Mouse (Mus musculus) kidney, adult 2 months (tissue): Measurements from ENCODE around the gene Rnf10.

Experiments
- CTCF ChIP-seq: fragments of 200-500 bp; conservative IDR thresholded peaks from 2 replicates; pipeline ENCODE4 v1.5.1; 2011; ENCODE audit warnings: low read depth, mild to moderate bottlenecking, control low read depth, low read length, moderate library complexity, mixed read lengths; ENCODE audit not compliant: insufficient read depth, insufficient read length
- POLR2A ChIP-seq: fragments of 200-500 bp; IDR thresholded peaks from one replicate; pipeline ENCODE4 v1.6.1; 2011; ENCODE audit warnings: low read depth, low read length, control low read depth

- TF ChIP-seq CTCF (peak; percentile 92), POLR2A (no peak)
Observed at GRCm38 (mm10) chr5:115235786-115236263, 36.9 kb downstream of the Rnf10 start, which contains the start of gene Pop5.
